Mouse (Mus musculus) cortical plate, adult 2 months (tissue): ENCODE results near the gene Bcl2a1b. TPM values are rescaled to one million over a fixed set of nuclear protein-coding genes. Genes with fewer than 3 reads are reported as not detected.
A peak's percentile ranks its signal among the peaks of the same experiment; 100 is the strongest.
"Not testable (repeated sequence)": the region's sequence is repeated elsewhere in the genome, so short reads cannot be mapped to it uniquely, and the experiment has no call there.

Experiments used
- H3K27ac ChIP-seq: fragments of 200-500 bp; 2 replicates; pipeline ENCODE4 v1.5.1; 2012; ENCODE audit warnings: low read length, control low read depth, inconsistent platforms; ENCODE audit not compliant: insufficient read depth
- H3K4me1 ChIP-seq: fragments of 200-500 bp; 2 replicates; pipeline ENCODE4 v1.6.1; 2011; ENCODE audit warnings: low read length; ENCODE audit not compliant: control insufficient read depth, insufficient read depth
- H3K4me3 ChIP-seq: fragments of 200-500 bp; 2 replicates; pipeline ENCODE4 v1.5.1; 2011; ENCODE audit warnings: mild to moderate bottlenecking, low read length, control low read depth; ENCODE audit not compliant: insufficient read depth
- CTCF ChIP-seq: fragments of 200-500 bp; IDR thresholded peaks from 2 replicates; pipeline ENCODE4 v1.5.1; 2011; ENCODE audit warnings: mild to moderate bottlenecking, control low read depth, low read length; ENCODE audit not compliant: insufficient read depth; ENCODE audit errors: extremely low read depth
- polyA plus RNA-seq: library from polyadenylated mRNA; depleted of rRNA; stranded (reverse); fragments of >200 nt; gene quantifications from 2 replicates; pipeline ENCODE4 v1.2.3, GENCODE M21; 2012; rRNA removed

Gene Bcl2a1b
- 2.7 and 3.0 TPM in 2 replicates for polyA plus RNA-seq

DNA sequence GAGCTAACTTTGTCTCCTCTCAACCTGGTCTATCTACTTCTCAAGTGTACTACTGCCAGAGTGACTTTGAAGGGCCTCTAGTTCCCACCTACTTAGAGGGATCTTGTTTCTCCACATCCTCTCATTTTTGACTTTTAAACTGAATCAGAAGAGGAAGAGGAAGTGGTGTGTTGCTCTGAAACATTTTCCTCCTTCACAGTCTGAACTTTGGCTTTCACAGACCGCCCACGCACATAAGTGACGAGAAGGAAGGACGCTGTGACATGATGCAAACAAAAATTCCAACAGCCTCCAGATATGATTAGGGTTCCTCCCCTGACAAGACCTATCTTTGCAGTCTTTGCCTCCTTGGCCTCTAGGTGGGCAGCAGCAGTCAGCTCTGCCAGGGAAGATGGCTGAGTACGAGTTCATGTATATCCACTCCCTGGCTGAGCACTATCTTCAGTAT lies at the start of gene Bcl2a1b, which contains the start of gene Gm29094:
Gene Bcl2a1b, plus strand, starts transcription at position 241 of the 448 bp plus-strand sequence.
Gene Gm29094, plus strand, starts transcription at position 411 of the 448 bp plus-strand sequence.
- H3K27ac ChIP-seq, H3K4me1 ChIP-seq, H3K4me3 ChIP-seq: not testable (repeated sequence)

DNA sequence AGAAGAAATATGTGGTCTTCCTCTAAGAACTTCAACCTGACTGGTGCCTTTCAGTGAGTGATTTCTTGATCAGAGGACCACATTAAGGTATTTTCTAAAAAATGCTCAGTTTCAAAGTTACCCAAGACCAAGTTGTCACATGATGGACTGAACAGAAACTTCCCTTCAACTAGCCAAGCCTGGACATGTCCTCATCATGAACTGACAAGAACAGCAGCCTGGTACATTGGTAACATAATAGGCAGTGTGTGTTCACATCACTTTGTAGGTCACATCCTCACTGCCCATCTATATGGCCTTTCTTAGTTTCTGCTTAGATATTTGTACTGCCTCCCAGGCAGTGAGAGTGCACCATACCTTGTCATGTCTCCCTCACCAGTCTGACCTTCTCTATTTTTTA lies 26.5 kb upstream of the Bcl2a1b start:
- H3K27ac ChIP-seq, H3K4me1 ChIP-seq, H3K4me3 ChIP-seq: not testable (repeated sequence)

DNA sequence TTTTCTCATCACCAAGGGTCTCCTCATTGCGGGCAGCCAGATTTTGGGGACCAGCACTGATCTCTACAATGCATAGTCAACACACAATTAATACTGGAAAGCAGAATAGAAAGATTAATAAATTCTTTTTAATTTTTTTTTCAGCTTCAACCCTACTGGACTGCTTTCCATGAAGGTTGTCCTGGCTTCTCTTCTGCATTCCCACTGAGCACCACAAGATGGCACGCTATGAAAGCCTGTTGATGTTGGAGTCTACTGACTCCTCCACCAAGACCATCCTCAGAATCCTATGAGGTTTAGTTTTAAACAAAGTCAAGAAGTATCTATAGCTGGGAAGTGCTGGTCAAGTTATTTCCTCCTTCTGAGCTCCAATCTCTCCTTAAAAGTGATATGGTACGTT lies 20.2 kb upstream of the Bcl2a1b start:
- not testable (repeated sequence) for H3K4me3 ChIP-seq, H3K4me1 ChIP-seq, H3K27ac ChIP-seq
- 0 out of 2 replicates have a peak, but pooled peaks have one; percentile 30 for TF ChIP-seq CTCF

DNA sequence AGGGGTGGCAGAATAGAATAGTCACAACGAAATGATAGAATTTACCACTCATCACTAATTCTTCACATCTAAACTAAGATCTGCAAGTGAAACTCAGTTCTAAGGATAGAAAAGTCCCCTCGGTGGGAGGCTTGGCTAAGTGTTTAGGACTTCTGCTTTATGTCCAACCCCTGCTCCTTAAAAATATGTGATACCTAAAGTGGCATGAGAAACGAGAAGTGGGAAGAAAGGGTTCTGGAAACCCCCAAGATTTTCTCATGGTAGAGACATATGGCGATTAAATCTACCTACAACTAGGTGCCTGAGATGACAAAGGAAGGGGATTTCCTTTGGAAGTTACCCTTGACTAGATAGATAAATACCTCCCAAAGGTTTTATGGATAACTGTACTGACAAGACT lies 19.5 kb upstream of the Bcl2a1b start:
- not testable (repeated sequence) for H3K4me3 ChIP-seq, H3K27ac ChIP-seq, H3K4me1 ChIP-seq

DNA sequence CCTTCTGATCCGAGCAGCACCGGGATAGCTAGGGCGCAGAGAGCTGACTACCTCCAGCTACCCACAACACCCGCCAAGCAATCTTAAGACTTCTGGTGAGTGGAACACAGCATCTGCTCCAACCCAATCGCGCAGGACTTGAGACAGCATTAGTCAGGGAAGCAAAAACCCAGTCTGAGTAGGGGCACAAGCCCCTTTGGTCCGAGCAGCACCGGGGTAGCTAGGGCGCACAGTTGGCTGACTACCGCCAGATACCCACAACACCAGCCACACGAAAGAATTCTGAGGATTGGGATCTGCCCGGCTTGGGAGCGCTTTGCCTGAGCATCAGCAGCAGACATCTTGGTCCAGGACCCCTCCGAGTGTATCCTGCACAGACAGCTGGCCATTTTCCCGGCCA lies 12.0 kb upstream of the Bcl2a1b start:
- not testable (repeated sequence) for H3K27ac ChIP-seq, H3K4me3 ChIP-seq, H3K4me1 ChIP-seq

DNA sequence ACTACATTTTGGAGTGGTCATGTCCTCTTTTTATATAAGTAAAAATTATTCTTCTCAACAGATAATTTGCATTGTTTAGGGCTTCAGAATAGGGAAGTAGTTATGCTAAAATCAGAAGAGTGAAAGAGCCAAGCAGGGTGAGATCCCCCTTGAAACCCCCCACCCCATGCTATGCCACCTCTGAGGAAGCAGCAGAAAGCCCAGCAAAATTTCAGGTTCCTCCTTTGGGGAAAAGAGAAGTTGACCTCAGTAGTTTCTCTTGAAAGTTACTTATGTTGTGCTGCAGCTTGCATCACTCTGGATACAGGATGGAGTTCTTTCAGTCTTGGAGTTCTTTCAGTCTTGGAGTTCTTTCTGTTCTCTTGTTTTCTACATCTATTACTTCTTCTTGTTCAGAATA lies 3.5 kb upstream of the Bcl2a1b start:
- H3K27ac ChIP-seq, H3K4me3 ChIP-seq: not testable (repeated sequence)

DNA sequence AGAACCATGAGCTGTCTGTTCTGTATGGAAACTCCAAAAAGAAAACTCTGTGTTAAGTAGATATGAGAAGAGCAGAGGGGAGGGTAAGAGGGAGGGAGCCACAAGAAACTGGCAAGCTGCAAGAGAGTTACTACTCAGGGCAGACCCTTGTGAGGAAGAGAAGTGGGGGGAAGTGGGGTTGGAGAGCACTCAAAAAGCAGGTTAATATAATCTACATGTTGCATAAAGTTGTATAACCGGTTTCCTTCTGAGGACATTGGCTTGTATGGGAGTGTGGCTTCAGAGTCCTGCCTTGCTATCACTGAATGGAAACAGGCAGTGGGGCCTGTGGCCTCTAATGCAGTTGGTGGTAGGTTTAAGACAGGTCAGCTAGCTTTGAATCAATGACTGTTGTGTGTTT lies 1.5 kb upstream of the Bcl2a1b start:
- H3K27ac ChIP-seq, H3K4me3 ChIP-seq, H3K4me1 ChIP-seq: not testable (repeated sequence)

More for the DNA sequence above, 3.5 kb upstream of the Bcl2a1b start:
- H3K4me1 ChIP-seq, result not testable (repeated sequence)

DNA sequence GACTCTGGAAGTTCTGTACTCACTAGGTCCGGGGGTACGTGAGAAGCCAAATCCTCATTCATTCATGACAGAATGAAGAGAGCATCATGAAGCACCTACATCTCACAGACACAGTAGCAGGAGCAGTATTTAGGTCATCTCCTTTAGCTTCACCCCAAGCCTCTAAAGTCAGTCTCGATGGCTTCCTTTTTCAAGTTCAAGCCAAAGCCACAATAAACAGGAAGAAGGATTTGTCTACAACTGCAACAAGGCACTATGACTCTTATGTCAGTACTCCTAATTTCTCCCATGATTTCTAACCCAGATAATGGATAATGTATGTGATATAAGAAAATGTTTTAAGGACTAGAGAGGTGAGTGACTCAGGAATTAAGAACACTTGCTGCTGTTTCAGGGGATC lies 660 bp upstream of the Bcl2a1b start:
- not testable (repeated sequence) for H3K4me3 ChIP-seq, H3K4me1 ChIP-seq

DNA sequence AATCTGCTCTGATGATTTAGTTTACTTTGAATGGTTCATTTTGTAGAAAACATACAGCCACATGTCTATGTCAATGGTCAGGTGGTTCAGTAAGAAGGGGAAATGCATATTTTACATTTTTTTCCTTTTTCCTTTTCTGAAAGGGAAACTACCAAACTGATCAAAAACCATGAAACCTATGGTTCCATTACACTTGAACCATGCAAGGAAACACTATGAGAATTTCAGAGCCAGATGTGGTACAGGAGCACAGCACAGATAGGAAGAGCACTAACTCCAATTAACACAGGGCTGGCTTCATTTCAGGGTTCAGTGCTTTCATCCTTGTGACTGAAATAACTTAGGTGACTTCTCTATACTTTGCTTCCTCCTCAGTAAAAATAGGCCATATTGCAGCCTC lies 3.2 kb downstream of the Bcl2a1b start:
- H3K4me3 ChIP-seq, H3K4me1 ChIP-seq, H3K27ac ChIP-seq: not testable (repeated sequence)

More for the DNA sequence above, 660 bp upstream of the Bcl2a1b start:
- H3K27ac ChIP-seq, result not testable (repeated sequence)

DNA sequence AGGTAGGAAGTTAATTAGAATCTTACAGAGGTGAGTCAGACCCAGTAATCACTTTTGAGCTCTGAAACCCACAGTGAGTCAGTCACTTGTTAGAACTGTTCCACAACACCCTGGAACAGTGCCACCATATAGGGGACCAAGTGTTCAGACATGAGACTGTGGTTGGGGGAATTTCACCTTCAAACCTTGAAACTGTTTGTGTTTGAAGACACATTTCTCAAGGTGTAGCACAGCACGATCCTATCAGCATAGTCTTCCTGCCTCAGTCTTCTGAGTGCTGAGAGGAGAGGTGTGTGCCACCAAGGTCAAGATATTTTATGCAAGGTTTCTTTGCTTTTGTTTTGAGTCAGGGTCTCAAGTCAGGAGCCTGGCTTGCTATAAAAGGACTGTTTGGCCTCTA lies 9.9 kb downstream of the Bcl2a1b start:
- H3K4me1 ChIP-seq, H3K4me3 ChIP-seq, H3K27ac ChIP-seq: not testable (repeated sequence)

DNA sequence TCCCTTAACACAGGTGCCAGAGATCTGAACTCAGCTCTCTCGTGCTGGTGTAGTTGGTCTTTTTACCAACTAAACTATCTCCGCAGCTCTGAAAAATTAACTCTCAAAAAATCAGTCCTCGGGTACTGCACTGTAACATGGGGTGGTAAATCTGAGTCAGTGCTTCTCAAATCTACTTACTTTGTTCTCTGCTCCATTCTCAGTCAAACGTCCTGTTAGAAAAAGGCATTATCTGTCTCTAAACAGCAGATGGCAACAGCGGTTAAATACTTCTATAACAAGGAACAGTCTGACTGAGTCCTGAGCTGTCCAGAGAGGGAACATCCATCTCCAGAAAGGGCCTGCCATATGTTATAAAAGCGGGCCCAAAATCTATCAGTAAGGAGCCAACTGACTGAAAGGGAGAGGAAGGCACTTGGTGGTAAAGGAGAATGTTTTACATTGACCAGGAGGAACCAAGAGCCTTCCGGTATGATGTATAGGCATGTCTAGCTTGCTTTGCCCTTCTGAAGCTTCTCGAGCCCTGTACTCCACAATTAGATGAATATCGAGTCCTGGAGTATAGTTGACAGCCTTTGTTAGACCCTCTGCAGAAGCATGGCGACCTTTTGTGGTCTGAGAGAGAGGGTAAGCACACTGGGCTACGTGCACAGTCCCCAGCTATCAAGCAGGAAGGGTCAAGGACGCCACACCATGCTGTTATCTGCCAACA lies 11.5 kb downstream of the Bcl2a1b start, which contains the start of gene Mthfs:
Gene Mthfs, plus strand, starts transcription at position 324 of the 712 bp plus-strand sequence.
- Histone ChIP-seq H3K27ac (peak within 1 kb of the TSS; percentile 59; the same call in 1 of the 2 replicates), H3K4me3 (peak within 1 kb of the TSS; percentile 33; the same call in 1 of the 2 replicates)
- not testable (repeated sequence) for H3K4me1 ChIP-seq

DNA sequence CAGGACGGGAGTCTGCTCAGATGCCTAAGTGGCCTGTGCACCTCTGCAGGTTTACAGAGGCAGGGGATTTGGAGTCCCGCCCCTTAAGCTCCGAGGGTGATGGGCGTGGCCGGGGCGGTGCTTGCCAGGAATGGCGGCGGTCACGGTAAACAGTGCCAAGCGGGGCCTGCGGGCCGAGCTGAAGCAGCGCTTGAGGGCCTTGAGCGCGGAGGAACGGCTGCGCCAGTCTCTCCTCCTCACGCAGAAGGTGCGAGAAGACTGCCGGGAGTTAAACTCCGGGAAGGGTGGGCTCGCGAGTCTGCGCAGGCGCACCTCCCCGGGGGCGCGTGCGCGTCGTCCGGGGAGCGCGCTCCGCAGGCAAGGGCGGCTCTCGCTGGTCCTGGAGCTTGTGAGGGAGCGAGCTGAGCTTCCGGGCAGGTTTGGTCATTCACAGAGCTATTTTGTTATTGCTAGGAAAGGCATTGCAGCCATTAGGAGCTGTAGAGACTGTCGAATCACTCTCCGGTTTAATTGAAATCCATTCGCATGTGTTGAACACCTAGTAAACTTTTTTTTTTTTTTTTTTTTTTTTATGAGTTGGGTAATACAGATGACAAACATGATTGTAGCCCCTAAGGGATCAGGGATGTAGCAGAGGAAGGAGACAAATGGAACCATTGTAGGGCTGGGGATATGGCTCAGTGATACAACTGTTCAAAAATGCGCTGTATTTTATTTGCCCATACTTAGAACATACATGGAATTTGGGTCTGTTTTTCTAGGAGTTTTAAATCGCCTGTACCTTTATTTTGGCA lies 12.3 kb downstream of the Bcl2a1b start:
- peak overlapping the region; percentile 33; the same call in 1 of the 2 replicates for H3K4me3 ChIP-seq
- H3K4me1 ChIP-seq, result not testable (repeated sequence)
- peak overlapping the region; percentile 59; the same call in 1 of the 2 replicates for H3K27ac ChIP-seq

DNA sequence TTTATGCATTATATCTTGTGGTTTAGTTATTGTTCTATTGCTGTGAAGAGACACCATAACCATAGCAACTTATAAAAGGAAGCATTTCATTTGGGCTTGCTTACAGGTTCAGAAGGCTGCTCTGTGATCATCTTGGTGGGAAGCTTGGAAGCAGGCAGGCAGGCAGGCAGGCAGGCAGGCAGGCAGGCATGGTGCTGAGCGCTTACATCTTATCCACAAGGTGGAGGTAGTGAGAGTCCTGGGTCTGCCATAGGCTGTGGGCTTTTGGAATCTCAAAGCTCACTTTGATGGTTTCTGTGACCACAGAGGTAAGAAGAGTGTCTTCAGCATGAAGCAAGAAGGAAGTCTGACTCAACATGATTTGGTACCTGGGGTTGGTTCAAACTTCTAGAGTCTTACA lies 13.4 kb downstream of the Bcl2a1b start:
- H3K27ac ChIP-seq, H3K4me1 ChIP-seq, H3K4me3 ChIP-seq: not testable (repeated sequence)

DNA sequence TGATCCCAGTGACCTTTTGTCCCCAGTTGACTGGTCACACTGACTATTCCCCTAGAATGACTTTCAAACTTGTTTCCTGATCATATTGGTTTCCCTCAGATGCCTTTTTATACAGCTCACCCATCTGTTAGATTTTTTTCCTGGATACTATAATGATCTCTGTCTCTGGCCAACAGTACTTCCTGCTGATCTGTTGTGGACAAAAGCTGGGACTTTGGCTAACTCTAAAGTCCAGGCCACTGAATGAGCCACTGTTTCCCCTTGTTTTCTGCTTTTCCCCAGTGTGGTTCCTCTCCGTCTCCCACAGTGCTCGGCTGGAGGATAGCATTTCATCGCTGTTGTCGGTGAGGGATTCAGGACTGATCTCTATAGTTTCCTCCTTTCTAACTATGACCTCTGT lies 19.2 kb downstream of the Bcl2a1b start:
- not testable (repeated sequence) for H3K4me3 ChIP-seq, H3K4me1 ChIP-seq, H3K27ac ChIP-seq

DNA sequence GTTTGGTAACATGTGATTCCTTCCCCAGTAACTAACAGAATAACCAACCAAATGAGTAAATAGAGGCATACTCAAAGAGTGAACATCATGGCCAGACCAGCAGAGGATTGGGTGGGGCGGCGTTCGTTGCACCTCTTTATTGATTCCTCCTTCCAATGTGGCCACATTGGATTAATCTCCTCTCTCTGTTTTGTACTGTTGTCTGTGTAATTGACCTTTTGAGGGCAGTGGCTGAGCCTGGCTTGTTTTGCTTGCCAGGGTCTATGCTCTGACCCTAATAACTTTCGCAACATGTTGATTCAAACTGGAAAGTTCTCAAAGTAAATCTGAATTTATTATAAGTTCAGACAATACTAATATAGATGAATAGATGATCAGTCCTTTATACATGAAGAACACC lies 20.7 kb downstream of the Bcl2a1b start:
- H3K4me1 ChIP-seq, H3K27ac ChIP-seq, H3K4me3 ChIP-seq: not testable (repeated sequence)
